Mouse (Mus musculus): ENCODE measurements around the gene Gpr19.

Gpr19 gene

GRCm38 (mm10) chr6:134923670-134924069, 25.3 kb upstream of the Gpr19 start:
- no peak for DNase-seq (ENCODE audit: low read depth, low spot score)

GRCm38 (mm10) chr6:134922511-134923195, 24.3 kb upstream of the Gpr19 start:
- no peak for DNase-seq (ENCODE audit: low read depth, low spot score)

GRCm38 (mm10) chr6:134921695-134922510, 23.5 kb upstream of the Gpr19 start:
- DNase-seq (ENCODE audit: low read depth, low spot score): no peak

GRCm38 (mm10) chr6:134921014-134921694, 22.8 kb upstream of the Gpr19 start:
- DNase-seq (ENCODE audit: low read depth, low spot score): peak; percentile 29

GRCm38 (mm10) chr6:134920190-134921013, 22.0 kb upstream of the Gpr19 start, which contains the start of gene Cdkn1b:
Gene Cdkn1b, plus strand, starts transcription at chr6:134920401.
- DNase-seq (ENCODE audit: low read depth, low spot score): peak; percentile 90

GRCm38 (mm10) chr6:134919511-134920189, 21.3 kb upstream of the Gpr19 start:
- DNase-seq (ENCODE audit: low read depth, low spot score): no peak

- DNase-seq (ENCODE audit: low read depth, low spot score): no peak
Observed at GRCm38 (mm10) chr6:134918769-134919168, 20.4 kb upstream of the Gpr19 start.

- DNase-seq (ENCODE audit: low read depth, low spot score): peak; percentile 32
Observed at GRCm38 (mm10) chr6:134917087-134917486, 18.7 kb upstream of the Gpr19 start.

- DNase-seq (ENCODE audit: low read depth, low spot score): no peak
Observed at GRCm38 (mm10) chr6:134916641-134917040, 18.3 kb upstream of the Gpr19 start.

- no peak for DNase-seq (ENCODE audit: low read depth, low spot score)
Observed at GRCm38 (mm10) chr6:134914523-134914922, 16.1 kb upstream of the Gpr19 start.

GRCm38 (mm10) chr6:134905811-134906210, 7.4 kb upstream of the Gpr19 start:
- no peak for DNase-seq (ENCODE audit: low read depth, low spot score)

- no peak for DNase-seq (ENCODE audit: low read depth, low spot score)
Observed at GRCm38 (mm10) chr6:134903891-134904884, 5.8 kb upstream of the Gpr19 start.

- DNase-seq (ENCODE audit: low read depth, low spot score): no peak
Observed at GRCm38 (mm10) chr6:134903368-134903767, 5.0 kb upstream of the Gpr19 start.

- peak; percentile 92 for DNase-seq (ENCODE audit: low read depth, low spot score)
Observed at GRCm38 (mm10) chr6:134897443-134898094, 809 bp downstream of the Gpr19 start.

- no peak for DNase-seq (ENCODE audit: low read depth, low spot score)
Observed at GRCm38 (mm10) chr6:134896570-134897436, 1.6 kb downstream of the Gpr19 start.

- no peak for DNase-seq (ENCODE audit: low read depth, low spot score)
Observed at GRCm38 (mm10) chr6:134890436-134890835, 7.9 kb downstream of the Gpr19 start.

GRCm38 (mm10) chr6:134889763-134890162, 8.6 kb downstream of the Gpr19 start:
- no peak for DNase-seq (ENCODE audit: low read depth, low spot score)

GRCm38 (mm10) chr6:134888563-134889017, 9.8 kb downstream of the Gpr19 start:
- peak; percentile 43 for DNase-seq (ENCODE audit: low read depth, low spot score)

All from forelimb bud, embryonic 11.5 days (tissue).